Mouse (Mus musculus): ENCODE results near the gene Ajm1. TPM values are rescaled to one million over a fixed set of nuclear protein-coding genes. Genes with fewer than 3 reads are reported as not detected.

The Ajm1 gene
- total and polyA plus RNA-seq, 3 experiments, result 0.04 to 0.32 TPM; not detected in 1

GRCm38 (mm10) chr2:25545996-25546810, 35.4 kb downstream of the Ajm1 start:
- Histone ChIP-seq H3K9ac (ENCODE audit: control insufficient read depth, low read depth, low read length, poor library complexity, severe bottlenecking) (peak overlapping the region; percentile 93), H3K79me2 (ENCODE audit: control insufficient read depth, insufficient read depth, low read length, poor library complexity) (peaks cover 30% of the 10 kb centered on the region), H3K9me3 (replicated peaks; ENCODE audit: insufficient read depth, low read length) (no peaks in the 10 kb centered on the region), H3K4me3 (ENCODE audit: control insufficient read depth in 1 of 2, insufficient read depth in 1 of 2, low read depth in 2 of 2, low read length in 2 of 2) (peak overlapping the region; percentile 82 to 93), H3K36me3 (ENCODE audit: control insufficient read depth in 1 of 2, insufficient read depth in 2 of 2, low read length in 2 of 2) (peaks cover 0 to 7% of the 10 kb centered on the region in 2 experiments; a peak in 2 of 4 replicates), H3K27ac (ENCODE audit: control insufficient read depth, low read depth, low read length) (peak overlapping the region; percentile 59), H3K27me3 (ENCODE audit: control insufficient read depth in 1 of 2, insufficient read depth in 2 of 2, low read length in 2 of 2) (no peaks in the 10 kb centered on the region), H3K4me1 (ENCODE audit: control insufficient read depth in 1 of 2, insufficient read depth in 2 of 2, low read length in 2 of 2) (peaks cover 2 to 7% of the 10 kb centered on the region in 2 experiments; a peak in 3 of 4 replicates)
- no peak for DNase-seq (ENCODE audit: low read depth, low spot score)
- peak; percentile 6; the same call in 1 of the 2 replicates for TF ChIP-seq TCF12 (IDR thresholded peaks at IDR 0.05; ENCODE audit: low read depth, low read length)
- TF ChIP-seq UBTF (IDR thresholded peaks at IDR 0.05; ENCODE audit: borderline replicate concordance, insufficient read depth, low read depth, low read length), result no peak

GRCm38 (mm10) chr2:25541644-25542367, 39.8 kb downstream of the Ajm1 start:
- TF ChIP-seq ELF1 (IDR thresholded peaks at IDR 0.05; ENCODE audit: low read depth, low read length) (no peak), SMC3 (IDR thresholded peaks at IDR 0.05; ENCODE audit: low read depth, low read length) (no peak), TAL1 (IDR thresholded peaks at IDR 0.05; ENCODE audit: low read length) (no peak), CHD2 (IDR thresholded peaks at IDR 0.05; ENCODE audit: low read length) (no peak), TCF12 (IDR thresholded peaks at IDR 0.05; ENCODE audit: low read depth, low read length) (no peak), POLR2A (IDR thresholded peaks at IDR 0.05; ENCODE audit: control insufficient read depth in 1 of 2, insufficient read depth in 1 of 2, low read depth in 1 of 2, low read length in 2 of 2, poor library complexity in 1 of 2) (no peak), HCFC1 (IDR thresholded peaks at IDR 0.05; ENCODE audit: low read depth, low read length) (no peak), MYC (IDR thresholded peaks at IDR 0.05; ENCODE audit: low read depth, low read length) (no peak), E2F4 (IDR thresholded peaks at IDR 0.05; ENCODE audit: borderline replicate concordance, low read depth, low read length) (no peak), BHLHE40 (IDR thresholded peaks at IDR 0.05; ENCODE audit: borderline replicate concordance, low read depth, low read length) (no peak), NELFE (IDR thresholded peaks at IDR 0.05; ENCODE audit: low read depth, low read length) (no peak), ZKSCAN1 (IDR thresholded peaks at IDR 0.05; ENCODE audit: low read depth, low read length) (no peak)

More at GRCm38 (mm10) chr2:25541644-25542367, 39.8 kb downstream of the Ajm1 start:
- no peak for DNase-seq (ENCODE audit: low read depth, low spot score)
- Histone ChIP-seq H3K9me3 (replicated peaks; ENCODE audit: insufficient read depth, low read length) (no peaks in the 10 kb centered on the region), H3K27me3 (ENCODE audit: control insufficient read depth in 1 of 2, insufficient read depth in 2 of 2, low read length in 2 of 2) (no peaks in the 10 kb centered on the region), H3K79me2 (ENCODE audit: control insufficient read depth, insufficient read depth, low read length, poor library complexity) (peaks cover 30% of the 10 kb centered on the region), H3K9ac (ENCODE audit: control insufficient read depth, low read depth, low read length, poor library complexity, severe bottlenecking) (no peak overlapping the region), H3K36me3 (ENCODE audit: control insufficient read depth in 1 of 2, insufficient read depth in 2 of 2, low read length in 2 of 2) (peaks cover 3 to 4% of the 10 kb centered on the region in 2 experiments), H3K27ac (ENCODE audit: control insufficient read depth, low read depth, low read length) (no peak overlapping the region), H3K4me3 (ENCODE audit: control insufficient read depth in 1 of 2, insufficient read depth in 1 of 2, low read depth in 2 of 2, low read length in 2 of 2) (no peak overlapping the region), H3K4me1 (ENCODE audit: control insufficient read depth in 1 of 2, insufficient read depth in 2 of 2, low read length in 2 of 2) (peaks cover 0 to 7% of the 10 kb centered on the region in 2 experiments; a peak in 2 of 4 replicates)

All from MEL (cell line).